Mouse (Mus musculus) hindbrain, embryonic 11.5 days (tissue): ENCODE data around the gene Cask. TPM values are rescaled to one million over a fixed set of nuclear protein-coding genes. Genes with fewer than 3 reads are reported as not detected.

Experiments used
- ATAC-seq: fragments of 200-750 bp; cut with Nextera tagmentation; 2 replicates; pipeline ENCODE4 v1.8.0; 2017; ENCODE audit warnings: mild to moderate bottlenecking, moderate TSS enrichment, moderate library complexity; ENCODE audit not compliant: low FRiP score
- DNase-seq: peaks from one replicate; pipeline ENCODE4 v3.0.0-alpha.2; 2015; ENCODE audit warnings: low spot score
- H3K27ac ChIP-seq: fragments of 300-500 bp; sonication (generic); 2 replicates; pipeline ENCODE4 v1.5.1; 2014; ENCODE audit warnings: mild to moderate bottlenecking, low read depth, low read length
- H3K27me3 ChIP-seq: fragments of 300-500 bp; sonication (generic); 2 replicates; pipeline ENCODE4 v1.6.1; 2014; ENCODE audit warnings: mild to moderate bottlenecking, low read length, moderate library complexity, mixed read lengths; ENCODE audit not compliant: control insufficient read depth, insufficient read depth
- H3K36me3 ChIP-seq: fragments of 300-500 bp; sonication (generic); 2 replicates; pipeline ENCODE4 v1.6.1; 2014; ENCODE audit warnings: mild to moderate bottlenecking, low read length, moderate library complexity, mixed read lengths; ENCODE audit not compliant: control insufficient read depth, insufficient read depth
- H3K4me1 ChIP-seq: fragments of 300-500 bp; sonication (generic); replicated peaks from 2 replicates; pipeline ENCODE4 v1.6.1; 2014; ENCODE audit warnings: low read length, mixed read lengths; ENCODE audit not compliant: control insufficient read depth, insufficient read depth
- H3K4me2 ChIP-seq: fragments of 300-500 bp; sonication (generic); replicated peaks from 2 replicates; pipeline ENCODE4 v1.6.1; 2014; ENCODE audit warnings: mild to moderate bottlenecking, low read depth, low read length
- H3K4me3 ChIP-seq: fragments of 300-500 bp; sonication (generic); 2 replicates; pipeline ENCODE4 v1.5.1; 2014; ENCODE audit warnings: low read depth, low read length
- H3K9ac ChIP-seq: fragments of 300-500 bp; sonication (generic); 2 replicates; pipeline ENCODE4 v1.6.1; 2014; ENCODE audit warnings: low read depth, low read length
- H3K9me3 ChIP-seq: fragments of 300-500 bp; sonication (generic); 2 replicates; pipeline ENCODE4 v1.6.1; 2016; ENCODE audit warnings: low read length; ENCODE audit not compliant: control insufficient read depth
- WGBS: fragments of 180-500 bp; shearing (Covaris S2); extraction: QIAGEN DNeasy Blood & Tissue Kit; methylation state at CpG from one replicate; pipeline ENCODE4 v1.1.7; 2014; 5-methylcytosine and 5-hydroxymethylcytosine counted together
- polyA plus RNA-seq: library from polyadenylated mRNA; unstranded; fragments of >200 nt; fragmentation: Nextera tagmentation; extraction: Ambion mirVana; gene quantifications from 2 replicates; pipeline ENCODE4 v1.2.1, GENCODE M21; 2014

The Cask gene
- polyA plus RNA-seq, 1 experiment from 2014 or later, result 29.6 TPM

- no peaks in the 10 kb centered on the region for H3K4me1 ChIP-seq
- no peaks in the 10 kb centered on the region for H3K9me3 ChIP-seq
- no peak overlapping the region for H3K9ac ChIP-seq
- H3K27ac ChIP-seq, result no peak overlapping the region
- ATAC-seq (no peak), DNase-seq (no peak)
- 75% methylated on average over 3 of the region's 3 CpGs for WGBS
- no peaks in the 10 kb centered on the region for H3K27me3 ChIP-seq
- no peak overlapping the region for H3K4me2 ChIP-seq
- H3K4me3 ChIP-seq, result no peak overlapping the region
- no peaks in the 10 kb centered on the region for H3K36me3 ChIP-seq
Measured at GRCm38 (mm10) chrX:13606741-13607140, 244.4 kb downstream of the Cask start.

GRCm38 (mm10) chrX:13599966-13600365, 251.2 kb downstream of the Cask start:
- no peak for DNase-seq
- no peak for ATAC-seq
- Histone ChIP-seq H3K9me3 (no peaks in the 10 kb centered on the region), H3K27ac (no peak overlapping the region), H3K4me1 (no peaks in the 10 kb centered on the region), H3K4me3 (no peak overlapping the region), H3K36me3 (no peaks in the 10 kb centered on the region), H3K27me3 (no peaks in the 10 kb centered on the region), H3K4me2 (no peak overlapping the region), H3K9ac (no peak overlapping the region)
- 76% methylated on average over 1 of the region's 1 CpGs for WGBS

GRCm38 (mm10) chrX:13599373-13599772, 251.8 kb downstream of the Cask start:
- H3K36me3 ChIP-seq, result no peaks in the 10 kb centered on the region
- 86% methylated on average over 2 of the region's 2 CpGs for WGBS
- no peaks in the 10 kb centered on the region for H3K9me3 ChIP-seq
- H3K4me1 ChIP-seq, result no peaks in the 10 kb centered on the region
- no peaks in the 10 kb centered on the region for H3K27me3 ChIP-seq
- H3K27ac ChIP-seq, result no peak overlapping the region
- no peak overlapping the region for H3K4me3 ChIP-seq
- no peak overlapping the region for H3K9ac ChIP-seq
- ATAC-seq (no peak), DNase-seq (no peak)
- H3K4me2 ChIP-seq, result no peak overlapping the region

- no peak overlapping the region for H3K9ac ChIP-seq
- no peak overlapping the region for H3K27ac ChIP-seq
- DNase-seq (no peak), ATAC-seq (no peak)
- no peak overlapping the region for H3K4me2 ChIP-seq
- no peaks in the 10 kb centered on the region for H3K9me3 ChIP-seq
- no peaks in the 10 kb centered on the region for H3K36me3 ChIP-seq
- WGBS, result 93% methylated on average over 3 of the region's 3 CpGs
- no peaks in the 10 kb centered on the region for H3K27me3 ChIP-seq
- no peaks in the 10 kb centered on the region for H3K4me1 ChIP-seq
- H3K4me3 ChIP-seq, result no peak overlapping the region
Measured at GRCm38 (mm10) chrX:13577647-13578046, 273.5 kb downstream of the Cask start.

GRCm38 (mm10) chrX:13576606-13577005, 274.6 kb downstream of the Cask start:
- no peaks in the 10 kb centered on the region for H3K27me3 ChIP-seq
- H3K4me3 ChIP-seq, result no peak overlapping the region
- no peak for DNase-seq
- no peaks in the 10 kb centered on the region for H3K4me1 ChIP-seq
- no peak overlapping the region for H3K27ac ChIP-seq
- ATAC-seq, result no peak
- H3K4me2 ChIP-seq, result no peak overlapping the region
- H3K9me3 ChIP-seq, result no peaks in the 10 kb centered on the region
- H3K9ac ChIP-seq, result no peak overlapping the region
- WGBS, result 82% methylated on average over 2 of the region's 2 CpGs
- H3K36me3 ChIP-seq, result no peaks in the 10 kb centered on the region

GRCm38 (mm10) chrX:13574872-13575271, 276.3 kb downstream of the Cask start:
- H3K4me1 ChIP-seq, result no peaks in the 10 kb centered on the region
- no peak overlapping the region for H3K9ac ChIP-seq
- no peak overlapping the region for H3K27ac ChIP-seq
- ATAC-seq (no peak), DNase-seq (no peak)
- H3K36me3 ChIP-seq, result no peaks in the 10 kb centered on the region
- no peak overlapping the region for H3K4me2 ChIP-seq
- no peaks in the 10 kb centered on the region for H3K9me3 ChIP-seq
- no peaks in the 10 kb centered on the region for H3K27me3 ChIP-seq
- 85% methylated on average over 3 of the region's 3 CpGs for WGBS
- H3K4me3 ChIP-seq, result no peak overlapping the region

GRCm38 (mm10) chrX:13574298-13574697, 276.9 kb downstream of the Cask start:
- H3K4me1 ChIP-seq, result no peaks in the 10 kb centered on the region
- no peak overlapping the region for H3K4me2 ChIP-seq
- H3K27me3 ChIP-seq, result no peaks in the 10 kb centered on the region
- no peak overlapping the region for H3K27ac ChIP-seq
- 77% methylated on average over 2 of the region's 2 CpGs for whole genome bisulfite sequencing
- H3K36me3 ChIP-seq, result no peaks in the 10 kb centered on the region
- ATAC-seq (no peak), DNase-seq (no peak)
- no peak overlapping the region for H3K9ac ChIP-seq
- no peak overlapping the region for H3K4me3 ChIP-seq
- H3K9me3 ChIP-seq, result no peaks in the 10 kb centered on the region

GRCm38 (mm10) chrX:13554504-13554903, 296.7 kb downstream of the Cask start:
- H3K4me2 ChIP-seq, result no peak overlapping the region
- H3K27me3 ChIP-seq, result no peaks in the 10 kb centered on the region
- ATAC-seq (no peak), DNase-seq (no peak)
- H3K4me1 ChIP-seq, result no peaks in the 10 kb centered on the region
- WGBS, result 91% methylated on average over 3 of the region's 3 CpGs
- H3K9ac ChIP-seq, result no peak overlapping the region
- H3K4me3 ChIP-seq, result no peak overlapping the region
- H3K27ac ChIP-seq, result no peak overlapping the region
- H3K9me3 ChIP-seq, result no peaks in the 10 kb centered on the region
- no peaks in the 10 kb centered on the region for H3K36me3 ChIP-seq

GRCm38 (mm10) chrX:13552288-13552687, 298.9 kb downstream of the Cask start:
- ATAC-seq (no peak), DNase-seq (no peak)
- Histone ChIP-seq H3K4me3 (no peak overlapping the region), H3K36me3 (no peaks in the 10 kb centered on the region), H3K9me3 (no peaks in the 10 kb centered on the region), H3K27me3 (no peaks in the 10 kb centered on the region), H3K27ac (no peak overlapping the region), H3K4me2 (no peak overlapping the region), H3K9ac (no peak overlapping the region), H3K4me1 (no peaks in the 10 kb centered on the region)
- WGBS, result 85% methylated on average over 2 of the region's 2 CpGs
